Mouse (Mus musculus): ENCODE results near the gene Haspin.

- no peak for TF ChIP-seq CTCF (IDR thresholded peaks at IDR 0.05; ENCODE audit: control insufficient read depth, insufficient read depth, insufficient replicate concordance, low read depth, low read length)
- no peak for TF ChIP-seq POLR2A (IDR thresholded peaks at IDR 0.05; ENCODE audit: control insufficient read depth, low read depth, low read length)
Measured at GRCm38 (mm10) chr11:73092877-73093276, 45.2 kb downstream of the Haspin start.

Data from testis, adult 2 months (tissue).